Mouse (Mus musculus) kidney, adult 2 months (tissue): ENCODE measurements at regions not wholly inside any gene's neighbourhood (a gene's known extent, or its start where the extent isn't known, plus 50 kb on each side); places are given as distances from the start of the nearest gene placed in this dataset.

Experiments
- DNase-seq: peaks from one replicate; pipeline ENCODE4 v3.0.0; 2021
- H3K27ac ChIP-seq: fragments of 200-500 bp; 2 replicates; pipeline ENCODE4 v1.5.1; 2012; ENCODE audit warnings: low read depth, low read length, control low read depth, inconsistent platforms; ENCODE audit not compliant: insufficient read depth
- H3K27me3 ChIP-seq: fragments of 200-500 bp; replicated peaks from 2 replicates; pipeline ENCODE4 v1.6.1; 2012; ENCODE audit warnings: mild to moderate bottlenecking, moderate library complexity, low read length, inconsistent platforms; ENCODE audit not compliant: control insufficient read depth, insufficient read depth
- H3K36me3 ChIP-seq: fragments of 200-500 bp; 2 replicates; pipeline ENCODE4 v1.6.1; 2012; ENCODE audit warnings: mild to moderate bottlenecking, moderate library complexity, low read length, inconsistent platforms; ENCODE audit not compliant: control insufficient read depth, insufficient read depth
- H3K4me1 ChIP-seq: fragments of 200-500 bp; 2 replicates; pipeline ENCODE4 v1.6.1; 2011; ENCODE audit warnings: low read length; ENCODE audit not compliant: control insufficient read depth, insufficient read depth
- H3K4me3 ChIP-seq: fragments of 200-500 bp; 2 replicates; pipeline ENCODE4 v1.5.1; 2011; ENCODE audit warnings: mild to moderate bottlenecking, low read depth, low read length, control low read depth; ENCODE audit not compliant: insufficient read depth
- CTCF ChIP-seq: fragments of 200-500 bp; conservative IDR thresholded peaks from 2 replicates; pipeline ENCODE4 v1.5.1; 2011; ENCODE audit warnings: low read depth, mild to moderate bottlenecking, control low read depth, low read length, moderate library complexity, mixed read lengths; ENCODE audit not compliant: insufficient read depth, insufficient read length
- POLR2A ChIP-seq: fragments of 200-500 bp; IDR thresholded peaks from one replicate; pipeline ENCODE4 v1.6.1; 2011; ENCODE audit warnings: low read depth, low read length, control low read depth
- WGBS: fragments of 180-500 bp; shearing (Covaris S2); methylation state at CpG from one replicate; pipeline ENCODE4 v1.1.7; 2018; 5-methylcytosine and 5-hydroxymethylcytosine counted together

- Histone ChIP-seq H3K27me3 (no peaks in the 10 kb centered on the region), H3K27ac (no peak overlapping the region), H3K4me3 (no peak overlapping the region), H3K4me1 (no peaks in the 10 kb centered on the region), H3K36me3 (no peaks in the 10 kb centered on the region)
- WGBS, result 90% methylated on average over 7 of the region's 7 CpGs
- DNase-seq, result no peak
- no peak for TF ChIP-seq POLR2A
- TF ChIP-seq CTCF, result no peak
Measured at GRCm38 (mm10) chr13:26004768-26005560, 734.7 kb upstream of the Nrsn1 start.

- TF ChIP-seq CTCF (no peak), POLR2A (no peak)
- no peak overlapping the region for H3K27ac ChIP-seq
- WGBS, result 30% methylated on average over 1 of the region's 1 CpGs
- no peaks in the 10 kb centered on the region for H3K4me1 ChIP-seq
- H3K36me3 ChIP-seq, result no peaks in the 10 kb centered on the region
- DNase-seq, result peak; percentile 56
- no peak overlapping the region for H3K4me3 ChIP-seq
- H3K27me3 ChIP-seq, result no peaks in the 10 kb centered on the region
Measured at GRCm38 (mm10) chr13:25993526-25993925, 723.2 kb upstream of the Nrsn1 start.

GRCm38 (mm10) chr13:25989067-25989756, 718.9 kb upstream of the Nrsn1 start:
- Histone ChIP-seq H3K27ac (no peak overlapping the region), H3K27me3 (no peaks in the 10 kb centered on the region), H3K36me3 (no peaks in the 10 kb centered on the region), H3K4me3 (no peak overlapping the region), H3K4me1 (no peaks in the 10 kb centered on the region)
- no peak for DNase-seq
- 39% methylated on average over 5 of the region's 5 CpGs for WGBS
- TF ChIP-seq CTCF, result no peak
- TF ChIP-seq POLR2A, result no peak

- Histone ChIP-seq H3K4me3 (no peak overlapping the region), H3K36me3 (no peaks in the 10 kb centered on the region), H3K27me3 (no peaks in the 10 kb centered on the region), H3K4me1 (no peaks in the 10 kb centered on the region), H3K27ac (no peak overlapping the region)
- no peak for DNase-seq
- 94% methylated on average over 1 of the region's 1 CpGs for WGBS
- TF ChIP-seq CTCF (no peak), POLR2A (no peak)
Measured at GRCm38 (mm10) chr13:25984535-25984934, 714.2 kb upstream of the Nrsn1 start.

GRCm38 (mm10) chr13:25983659-25984058, 713.4 kb upstream of the Nrsn1 start:
- DNase-seq, result no peak
- 25% methylated on average over 1 of the region's 1 CpGs for WGBS
- H3K4me1 ChIP-seq, result no peaks in the 10 kb centered on the region

GRCm38 (mm10) chr13:25978648-25979047, 708.3 kb upstream of the Nrsn1 start:
- no peak for DNase-seq
- TF ChIP-seq CTCF (no peak), POLR2A (no peak)
- WGBS, result 79% methylated on average over 1 of the region's 1 CpGs
- H3K27me3 ChIP-seq, result no peaks in the 10 kb centered on the region
- no peaks in the 10 kb centered on the region for H3K4me1 ChIP-seq
- H3K36me3 ChIP-seq, result no peaks in the 10 kb centered on the region
- no peak overlapping the region for H3K4me3 ChIP-seq
- no peak overlapping the region for H3K27ac ChIP-seq

More at GRCm38 (mm10) chr13:25983659-25984058, 713.4 kb upstream of the Nrsn1 start:
- Histone ChIP-seq H3K4me3 (no peak overlapping the region), H3K36me3 (no peaks in the 10 kb centered on the region), H3K27me3 (no peaks in the 10 kb centered on the region), H3K27ac (no peak overlapping the region)
- TF ChIP-seq POLR2A (no peak), CTCF (no peak)

- Histone ChIP-seq H3K4me3 (no peak overlapping the region), H3K36me3 (no peaks in the 10 kb centered on the region), H3K27ac (no peak overlapping the region), H3K4me1 (no peaks in the 10 kb centered on the region), H3K27me3 (no peaks in the 10 kb centered on the region)
- no peak for TF ChIP-seq POLR2A
- TF ChIP-seq CTCF, result no peak
- no peak for DNase-seq
Measured at GRCm38 (mm10) chr13:25958592-25958991, 688.3 kb upstream of the Nrsn1 start.
